Mouse (Mus musculus) gastrocnemius, postnatal 36 days (tissue): ENCODE results near the gene Atp5f1. TPM values are rescaled to one million over a fixed set of nuclear protein-coding genes. Genes with fewer than 3 reads are reported as not detected.
"Not testable (repeated sequence)": the region's sequence is repeated elsewhere in the genome, so short reads cannot be mapped to it uniquely, and the experiment has no call there.

Experiments used
- DNase-seq, 2 experiments: peaks; one replicate each; pipeline ENCODE4 v3.0.0; 2022
- intact Hi-C: fragments of 180-260 bp; cut with DNase I; formaldehyde crosslinking; loops from one replicate; pipeline ENCODE4 v1.15.1; 2025
- long read RNA-seq, 2 experiments: library from polyadenylated mRNA; stranded (forward); transcript quantifications; one replicate each; pipeline ENCODE4 v2.0.0; 2021
- total RNA-seq, 2 experiments: library from RNA; stranded (reverse); gene quantifications; 2 replicates each; pipeline ENCODE4 v1.2.3; 2021

Gene Atp5f1
- total RNA-seq, result 100 to 1,000 TPM; 614 to 667 TPM
- long read RNA-seq, experiment 1, partial matches to known transcripts, result 1,614 of 1,642 reads
- long read RNA-seq, experiment 1, other reads (novel, unspliced or antisense), result 24 of 1,642 reads
- long read RNA-seq, experiment 2, partial matches to known transcripts, result 2,055 of 2,089 reads
- long read RNA-seq, experiment 2, other reads (novel, unspliced or antisense), result 34 of 2,089 reads

DNA sequence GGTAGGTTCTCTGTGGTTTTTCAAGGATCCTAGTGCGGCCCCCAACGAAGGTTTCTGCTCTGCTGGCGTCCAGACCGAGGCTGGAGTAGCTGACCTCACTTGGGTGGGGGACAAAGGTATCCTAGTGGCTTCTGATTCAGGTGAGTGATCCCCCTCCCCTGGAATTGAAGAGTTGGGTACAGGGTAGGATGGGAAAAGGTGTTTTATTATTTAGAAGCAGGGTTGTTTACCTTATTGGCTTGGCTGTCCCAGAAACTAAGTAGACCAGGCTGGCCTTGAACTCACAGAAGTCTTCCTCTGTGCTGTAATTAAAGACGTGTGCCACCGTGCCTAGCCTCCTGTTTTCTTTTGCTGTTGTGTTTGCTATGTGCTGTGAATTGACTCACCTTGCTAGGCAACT lies at the start of gene Atp5f1:
TSS of gene Atp5f1 (minus strand) at position 101 of the 400 bp plus-strand sequence.
- intact Hi-C loops, result loop anchor here (5.0 kb wide), 1 partner anchor 228 kb away; no protein-coding TSS in a partner anchor
- DNase-seq, result no peak

DNA sequence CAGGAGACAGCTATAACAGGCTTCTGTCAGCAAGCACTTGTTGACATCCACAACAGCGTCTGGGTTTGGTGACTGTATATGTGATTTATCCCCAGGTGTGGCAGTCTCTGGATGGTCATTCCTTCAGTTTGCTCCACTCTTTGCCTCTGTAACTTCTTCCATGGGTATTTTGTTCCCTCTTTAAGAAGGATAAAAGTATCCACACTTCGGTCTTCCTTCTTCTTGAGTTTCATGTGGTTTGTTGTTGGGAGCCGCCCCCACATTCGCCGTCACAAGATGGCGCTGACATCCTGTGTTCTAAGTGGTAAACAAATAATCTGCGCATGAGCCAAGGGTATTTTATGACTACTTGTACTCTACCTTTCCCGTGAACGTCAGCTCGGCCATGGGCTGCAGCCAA lies 43.5 kb upstream of the Atp5f1 start:
- intact Hi-C loops, DNase-seq: not testable (repeated sequence)

DNA sequence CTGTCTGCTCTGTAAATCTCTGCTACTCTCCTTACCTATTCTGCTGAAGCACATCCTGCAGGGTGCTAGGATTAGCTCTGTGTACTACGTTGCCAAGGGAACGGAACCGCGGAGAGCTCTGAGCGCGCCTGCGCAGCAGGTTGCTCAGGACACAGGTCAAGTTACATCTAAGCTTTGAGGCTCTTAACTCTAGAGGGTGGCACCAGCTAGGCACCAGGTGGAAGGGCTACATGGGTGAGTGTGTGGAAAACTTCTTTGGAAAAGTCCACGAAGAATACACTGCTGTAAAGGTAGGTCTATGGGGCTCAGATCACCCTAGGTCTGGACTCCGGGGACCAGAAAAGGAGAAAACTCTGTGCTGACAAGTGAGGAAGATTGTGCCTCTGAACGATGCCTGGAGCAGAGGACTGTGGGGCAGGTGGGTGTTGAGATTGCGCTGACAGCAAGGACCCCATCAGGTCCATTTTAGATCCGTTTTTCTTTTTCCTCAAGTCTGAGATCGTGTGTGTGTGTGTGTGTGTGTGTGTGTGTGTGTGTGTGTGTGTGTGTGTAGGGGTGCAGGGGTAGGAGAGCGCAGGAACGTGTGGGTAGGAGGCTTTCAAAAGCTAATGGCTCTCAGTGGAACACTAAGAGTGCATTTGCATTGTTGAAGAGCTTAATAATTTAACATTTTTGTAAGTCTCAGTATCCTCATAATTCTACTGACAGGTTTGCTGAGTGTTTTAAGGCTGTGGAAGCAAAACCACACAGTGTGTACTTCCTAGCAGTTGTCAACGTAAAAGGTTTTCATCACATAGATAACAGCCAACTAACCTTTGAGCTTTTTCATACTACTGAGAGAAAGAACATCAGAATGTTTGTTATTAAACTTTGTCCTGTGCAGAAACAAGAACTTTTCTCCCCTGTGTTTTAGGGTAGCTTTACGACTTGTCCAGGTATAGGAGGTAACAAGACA lies 41.8 kb upstream of the Atp5f1 start:
- intact Hi-C loops, result no loop called here
- DNase-seq, result no peak

DNA sequence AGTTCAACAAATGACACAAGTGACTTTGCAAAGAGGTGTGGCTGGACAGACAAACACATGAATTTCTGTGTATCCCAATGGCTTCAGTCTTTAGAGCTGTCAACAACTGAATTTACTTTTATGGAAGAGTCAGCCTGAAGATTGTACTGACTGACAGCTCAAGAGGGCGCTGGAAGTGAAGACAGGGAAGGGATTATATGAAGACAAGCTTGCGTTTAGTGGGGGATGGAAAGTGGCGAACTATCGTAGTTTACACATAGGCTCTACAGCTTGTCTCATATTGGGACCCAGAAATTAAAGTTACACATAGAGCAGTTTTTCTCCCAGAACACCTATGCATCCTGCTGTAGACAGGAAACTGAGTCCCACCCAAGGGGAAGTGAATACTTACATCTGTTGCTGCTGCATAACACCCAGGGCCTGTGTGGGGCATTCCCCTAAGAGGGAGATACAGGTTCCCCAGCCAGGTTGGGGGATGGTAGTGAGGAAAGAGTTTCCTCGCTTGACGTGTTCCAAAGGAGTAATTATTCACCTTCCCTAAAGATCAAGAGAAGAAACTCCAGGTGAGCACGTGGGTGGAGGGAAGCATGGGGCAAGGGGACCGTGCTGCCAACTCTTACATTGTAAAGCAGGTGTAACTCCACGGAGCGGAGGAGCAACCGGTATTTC lies 40.9 kb upstream of the Atp5f1 start:
- DNase-seq, result no peak
- intact Hi-C loops, result no loop called here

DNA sequence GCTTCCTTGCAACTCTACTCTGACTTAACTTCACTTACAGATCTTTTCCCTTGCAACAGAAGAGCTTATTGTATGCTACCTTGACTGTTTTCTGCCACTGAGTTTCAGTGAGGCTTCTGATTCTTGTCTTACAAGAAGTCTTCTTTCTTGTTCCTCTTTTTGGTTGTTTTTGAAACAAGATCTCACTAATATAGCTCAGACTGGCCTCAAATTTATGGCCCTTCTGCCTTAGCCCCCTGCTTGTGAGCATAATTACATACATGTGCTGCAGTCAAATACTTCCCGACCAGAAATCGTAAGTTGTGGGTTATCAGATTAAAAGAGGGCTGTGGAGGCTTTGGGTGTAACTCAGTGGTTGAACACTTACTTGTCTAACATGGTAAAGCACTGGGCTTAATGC lies 34.8 kb upstream of the Atp5f1 start:
- DNase-seq, result no peak
- intact Hi-C loops, result loop anchor here (5.0 kb wide), 1 partner anchor 453 kb away; no protein-coding TSS in a partner anchor

DNA sequence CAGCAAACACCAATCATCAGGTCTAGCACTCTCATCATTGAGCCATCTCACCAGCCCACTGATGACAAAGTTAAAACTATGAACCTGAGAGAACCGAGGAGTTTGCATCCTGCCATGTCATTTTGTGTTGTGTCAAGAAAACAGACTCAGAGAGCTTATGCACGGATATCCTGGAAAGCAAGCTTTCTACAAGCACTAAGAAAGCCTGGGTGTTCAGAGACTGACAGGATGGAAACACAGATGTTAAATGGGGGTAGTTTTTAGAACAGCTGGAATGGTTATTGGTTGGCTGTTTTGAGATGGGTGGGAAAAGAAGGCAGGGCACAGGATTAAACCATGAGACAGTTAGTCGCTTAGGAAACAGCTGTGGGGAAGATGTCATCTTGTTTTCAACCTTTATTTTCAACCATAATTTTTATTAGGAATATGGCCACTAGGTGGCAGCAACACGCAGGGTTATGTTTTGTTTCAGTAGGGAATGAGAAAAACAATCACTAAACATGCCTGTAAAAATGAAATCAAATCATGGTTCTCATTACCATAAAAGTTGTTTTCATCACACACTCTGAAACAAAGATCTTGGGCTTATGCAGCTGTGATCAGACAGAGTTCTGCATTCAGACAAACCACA lies 31.9 kb upstream of the Atp5f1 start:
- DNase-seq, result peak in 1 of 2 experiments; percentile 10
- intact Hi-C loops, result loop anchor here (5.0 kb wide), 1 partner anchor 456 kb away; no protein-coding TSS in a partner anchor

DNA sequence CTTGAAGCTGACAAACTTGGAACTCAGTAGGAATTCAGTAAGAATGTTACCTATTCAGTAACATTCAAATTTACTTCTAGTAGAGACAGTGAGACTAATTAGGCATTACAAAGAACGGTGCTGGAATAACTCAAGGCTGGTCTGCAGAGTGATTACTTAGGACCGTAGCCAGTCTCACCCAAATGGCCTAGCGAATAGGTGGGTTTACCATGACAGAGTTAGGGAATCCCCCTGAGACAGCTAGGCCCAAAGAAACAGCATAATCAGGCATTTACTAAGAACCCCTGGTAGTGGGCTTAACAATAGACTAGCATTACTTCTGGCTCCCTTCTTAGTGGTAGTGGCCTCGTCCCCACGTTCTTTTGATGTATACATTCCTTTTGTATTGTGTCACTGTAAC lies 29.7 kb upstream of the Atp5f1 start:
- intact Hi-C loops, result loop anchor here (5.0 kb wide), 1 partner anchor 458 kb away; no protein-coding TSS in a partner anchor
- DNase-seq, result not testable (repeated sequence)

DNA sequence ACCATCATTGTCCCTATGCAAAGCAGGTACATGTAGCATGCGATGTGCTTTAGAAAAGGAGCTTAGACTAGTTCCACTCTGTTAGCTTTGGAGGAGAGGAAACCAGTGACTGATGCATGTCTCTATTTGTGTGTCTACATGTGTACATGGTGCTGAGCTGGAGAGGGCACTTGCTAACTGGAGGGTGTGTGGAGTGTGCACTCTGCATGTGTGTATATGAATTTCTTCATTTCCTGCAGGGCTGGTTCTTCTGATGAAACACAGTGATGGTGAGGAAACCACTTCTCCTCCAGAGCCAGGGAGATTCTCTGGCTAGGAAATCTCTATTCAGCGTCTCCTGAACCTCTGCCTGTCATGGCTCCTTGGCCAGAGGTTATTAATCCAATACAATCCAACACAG lies 14.3 kb upstream of the Atp5f1 start:
- intact Hi-C loops, result no loop called here
- DNase-seq, result no peak

DNA sequence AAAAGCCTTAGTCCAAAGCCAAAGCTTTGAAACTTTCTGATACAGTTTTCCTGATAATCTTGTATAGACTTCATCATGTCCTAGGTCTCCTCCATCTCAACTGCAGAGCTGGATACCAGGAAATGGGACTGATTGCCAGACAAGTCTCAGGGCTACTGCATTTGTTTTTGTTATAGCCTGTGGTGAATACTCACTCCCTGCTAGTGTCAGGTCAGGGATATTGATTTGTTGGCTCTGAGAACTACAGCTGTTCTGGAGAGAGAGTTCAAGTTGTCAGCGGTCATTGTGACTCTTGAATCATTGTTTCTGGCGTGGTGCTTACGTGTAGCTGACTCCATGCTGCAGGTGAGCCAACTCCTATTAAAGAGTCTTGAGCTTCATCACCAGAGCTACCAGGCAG lies 13.5 kb upstream of the Atp5f1 start, which contains the start of gene Ovgp1:
TSS of gene Ovgp1 (plus strand) at position 301 of the 400 bp plus-strand sequence.
- intact Hi-C loops, result no loop called here
- DNase-seq, result no peak

DNA sequence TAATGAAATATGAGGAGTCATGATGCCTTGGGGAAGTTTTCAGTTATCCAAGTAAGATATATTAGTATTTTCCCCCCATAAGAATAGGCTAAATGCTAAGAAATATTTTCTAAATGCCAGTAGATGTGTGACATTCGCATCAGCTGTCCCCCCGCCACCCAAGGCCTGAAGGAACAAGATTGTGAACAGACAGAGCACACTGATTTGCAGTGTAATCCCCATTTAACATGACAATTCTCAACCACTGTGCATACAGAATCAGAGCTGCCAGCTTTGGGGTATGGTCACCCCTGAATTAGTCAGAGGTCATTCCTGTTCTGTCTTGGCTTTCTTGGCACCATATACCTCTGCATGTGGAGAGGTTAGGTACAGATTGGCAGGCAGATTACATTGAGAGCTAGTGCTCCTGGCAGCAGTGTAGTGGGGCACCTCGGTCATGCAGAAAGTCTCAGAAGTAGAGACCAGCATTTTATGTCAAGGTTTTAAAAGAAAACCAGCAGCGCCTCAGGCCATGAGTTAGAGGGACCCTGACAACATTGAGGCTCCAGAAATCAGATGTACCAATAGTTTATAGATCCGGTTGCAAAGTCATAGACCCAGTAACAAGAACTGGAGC lies 12.0 kb upstream of the Atp5f1 start:
- intact Hi-C loops, result no loop called here

DNA sequence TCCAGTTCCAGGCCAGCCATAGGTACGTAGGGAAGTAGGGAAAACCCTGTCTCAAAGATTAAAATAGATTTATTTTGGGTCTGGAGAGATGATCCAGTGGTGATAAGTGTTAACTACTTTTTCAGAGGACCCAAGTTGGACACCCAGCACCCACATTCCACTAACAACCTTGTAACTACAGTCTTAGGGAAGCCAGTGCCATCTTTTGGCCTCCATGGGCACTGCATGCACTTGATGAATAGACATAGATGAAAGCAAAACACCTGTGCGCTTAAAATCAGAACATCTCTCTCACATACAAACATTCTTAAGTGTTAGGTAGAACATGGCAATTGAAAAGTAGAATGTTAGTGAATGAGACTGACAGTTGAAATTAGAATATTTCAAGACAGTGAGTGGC lies 801 bp upstream of the Atp5f1 start:
- no peak for DNase-seq
- intact Hi-C loops, result no loop called here

More for the DNA sequence above, 12.0 kb upstream of the Atp5f1 start:
- DNase-seq, result no peak

DNA sequence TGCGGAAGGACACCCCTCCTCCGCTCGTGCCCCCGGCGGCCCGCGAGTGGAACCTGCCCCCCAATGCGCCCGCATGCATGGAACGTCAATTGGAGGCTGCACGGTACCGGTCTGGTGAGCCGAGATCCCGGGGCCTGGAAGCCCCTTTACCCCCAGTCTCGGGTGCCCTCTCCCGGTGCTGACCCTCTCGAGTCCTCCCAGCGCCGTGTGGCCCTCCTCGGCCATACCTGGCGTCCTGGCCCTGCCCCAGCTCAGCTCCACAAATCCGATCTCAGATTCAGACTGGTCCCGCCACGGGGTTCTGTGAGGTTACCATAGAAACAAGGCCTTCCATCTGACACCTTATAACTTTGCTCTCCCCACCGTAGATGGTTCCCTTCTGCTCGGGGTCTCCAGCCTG lies 314 bp downstream of the Atp5f1 start:
- DNase-seq, result no peak
- intact Hi-C loops, result loop anchor here (5.0 kb wide), 1 partner anchor 227 kb away; no protein-coding TSS in a partner anchor

DNA sequence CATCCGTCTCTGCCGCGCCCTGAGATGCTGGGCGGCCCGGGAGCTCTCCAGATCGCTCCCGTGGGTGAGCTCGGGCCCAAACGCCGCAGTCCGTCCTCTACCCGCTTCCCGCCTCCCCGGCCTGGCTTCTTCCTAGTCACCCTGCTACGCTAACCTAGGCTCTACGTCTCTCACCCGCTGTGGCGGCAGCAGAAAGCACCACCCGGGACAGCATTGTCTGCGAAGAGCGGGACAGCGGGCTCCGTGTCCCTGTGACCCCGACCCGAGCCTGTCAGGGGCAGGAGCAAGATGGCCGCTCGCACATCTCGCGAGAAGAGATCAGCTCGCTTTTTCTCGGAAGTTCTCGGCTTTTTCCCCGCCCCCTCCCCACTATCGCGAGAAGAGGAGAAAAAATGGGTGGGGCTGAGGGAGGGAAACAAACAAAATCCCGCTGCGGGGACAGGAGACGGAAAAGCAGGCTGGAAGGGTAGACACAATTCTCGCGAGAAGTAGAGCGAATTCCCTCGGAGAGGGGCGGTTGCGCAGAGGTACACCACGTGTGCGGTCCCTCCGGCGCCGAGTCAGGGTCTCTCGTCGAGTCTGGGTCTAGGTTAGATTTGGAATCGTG lies 822 bp downstream of the Atp5f1 start, which contains the start of gene Wdr77:
TSS of gene Wdr77 (plus strand) at position 396 of the 607 bp plus-strand sequence.
- DNase-seq, result peak; percentile 92 to 95
- intact Hi-C loops, result loop anchor here (5.0 kb wide), 1 partner anchor 227 kb away; no protein-coding TSS in a partner anchor

DNA sequence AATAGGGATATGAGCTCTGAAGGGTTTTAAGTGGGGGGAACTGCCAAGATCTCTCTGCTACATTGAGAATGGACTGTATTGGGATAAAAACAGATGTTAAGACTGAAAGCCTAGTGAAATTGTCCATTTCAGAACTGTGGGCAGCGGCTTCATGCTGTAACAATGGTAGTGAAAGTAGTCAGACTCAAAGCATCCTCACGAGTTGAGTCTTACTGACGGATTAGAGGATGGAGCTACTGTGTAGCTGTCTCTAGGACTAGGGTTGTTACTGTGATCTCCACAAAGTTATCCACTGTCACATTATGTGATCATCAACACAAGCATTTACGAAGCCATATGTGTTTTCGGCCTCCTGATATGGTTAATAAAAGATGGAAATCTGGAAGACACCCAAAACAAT lies 1.7 kb downstream of the Atp5f1 start:
- DNase-seq, result no peak
- intact Hi-C loops, result loop anchor here (5.0 kb wide), 1 partner anchor 226 kb away; no protein-coding TSS in a partner anchor

DNA sequence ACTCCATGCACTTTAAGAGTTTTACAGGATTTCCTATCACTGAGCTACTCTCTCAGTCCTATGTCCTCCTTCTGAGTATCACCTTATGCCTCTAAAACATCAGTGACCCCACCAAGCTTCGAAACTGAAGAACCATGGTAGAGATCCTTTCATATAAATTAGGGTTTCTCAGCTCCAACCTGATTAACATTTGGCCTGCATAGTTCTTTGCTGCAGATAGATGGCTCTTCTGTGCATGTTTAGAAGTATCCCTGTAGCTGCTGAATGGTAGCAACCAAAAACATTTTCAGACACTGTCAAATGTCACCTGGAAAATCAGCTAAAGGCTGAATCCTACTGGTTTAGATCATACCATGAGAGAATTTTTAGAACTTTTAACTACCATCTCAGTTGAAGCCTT lies 2.7 kb downstream of the Atp5f1 start:
- intact Hi-C loops, result loop anchor here (5.0 kb wide), 1 partner anchor 225 kb away; no protein-coding TSS in a partner anchor
- DNase-seq, result no peak

DNA sequence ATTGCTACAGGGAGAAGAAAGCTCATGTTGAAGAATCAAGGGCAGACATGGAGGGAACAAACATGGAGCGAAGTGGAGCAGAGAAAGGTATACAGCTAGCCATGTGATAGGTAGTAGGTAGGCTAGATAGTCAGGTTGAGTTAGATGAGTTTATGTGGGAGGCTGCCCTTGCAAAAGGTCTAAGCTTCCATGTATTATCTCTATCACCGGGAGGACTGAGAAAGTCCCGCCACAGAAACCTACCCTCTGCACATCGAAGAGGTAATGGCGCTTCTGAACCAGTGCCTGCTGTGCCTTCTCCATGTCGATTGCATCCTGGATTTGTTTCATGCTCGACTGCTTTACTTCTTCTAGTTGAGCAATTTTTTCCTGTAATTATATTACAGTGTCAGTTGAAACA lies 8.6 kb downstream of the Atp5f1 start:
- DNase-seq, result no peak
- intact Hi-C loops, result no loop called here

DNA sequence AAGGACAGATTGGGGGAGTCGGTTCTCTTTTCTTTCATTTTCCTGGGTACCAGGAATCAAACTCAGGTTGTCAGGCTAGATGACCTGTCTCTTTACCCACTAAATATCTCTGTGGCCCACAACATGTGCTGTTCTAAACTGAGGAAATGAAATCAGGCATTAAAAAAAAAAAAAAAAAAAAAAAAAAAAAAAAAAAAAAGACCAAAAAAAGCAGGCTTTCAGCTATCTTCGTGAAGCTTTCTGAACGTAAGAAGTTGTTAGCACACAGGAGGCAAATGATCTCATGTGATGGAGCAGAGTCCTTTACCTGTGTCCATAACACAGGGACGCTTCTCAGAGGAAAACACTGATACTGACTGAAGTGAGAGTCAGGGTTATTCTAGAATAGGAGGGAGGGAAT lies 23.8 kb downstream of the Atp5f1 start:
- intact Hi-C loops, result no loop called here
- DNase-seq, result no peak

DNA sequence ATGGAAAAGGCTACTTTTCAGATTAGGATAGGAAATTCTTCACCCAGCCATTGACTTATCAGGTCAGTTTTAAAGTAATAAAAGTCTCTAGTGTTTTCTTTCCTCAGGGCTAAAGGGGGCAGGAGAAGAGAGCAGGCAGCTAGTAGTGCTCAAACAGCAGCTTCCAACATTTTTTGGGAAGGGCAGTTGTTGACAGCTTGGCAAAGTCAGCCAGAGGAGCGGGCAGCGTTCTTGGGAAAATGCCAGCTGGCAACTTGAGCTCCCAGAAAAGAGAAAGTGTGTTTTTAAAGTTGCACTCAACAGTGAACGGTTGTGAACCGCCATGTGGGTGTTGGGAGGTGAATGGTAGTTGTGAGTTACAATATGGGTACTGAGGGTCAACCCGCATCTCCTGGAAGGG lies 24.9 kb downstream of the Atp5f1 start:
- intact Hi-C loops, result no loop called here
- no peak for DNase-seq

DNA sequence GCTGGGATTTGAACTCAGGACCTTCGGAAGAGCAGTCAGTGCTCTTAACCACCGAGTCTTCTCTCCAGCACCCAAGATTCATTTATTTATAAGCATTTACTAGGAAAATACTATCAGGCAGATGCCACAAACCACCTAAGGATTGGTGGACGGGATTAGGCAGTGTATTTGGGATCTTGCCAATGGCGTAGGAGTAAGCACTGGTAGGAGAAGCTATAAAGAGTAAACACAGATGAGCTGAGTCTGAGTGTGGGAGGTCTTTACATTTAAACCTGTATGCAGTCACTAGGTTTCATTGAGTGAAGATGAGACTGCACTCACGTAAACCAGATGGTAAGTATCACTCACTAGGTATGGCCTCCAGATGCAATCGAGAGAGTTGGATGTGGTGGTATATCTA lies 26.0 kb downstream of the Atp5f1 start:
- no peak for DNase-seq
- intact Hi-C loops, result no loop called here
